Mouse (Mus musculus) neural tube, postnatal 0 days (tissue): ENCODE measurements around the gene Fto. TPM values are rescaled to one million over a fixed set of nuclear protein-coding genes. Genes with fewer than 3 reads are reported as not detected.

ENCODE experiments used
- polyA plus RNA-seq: library from polyadenylated mRNA; unstranded; fragments of >200 nt; fragmentation: Nextera tagmentation; extraction: Ambion mirVana; gene quantifications from 2 replicates; pipeline ENCODE4 v1.2.1, GENCODE M21; 2015

Fto gene
- polyA plus RNA-seq = 97.7 and 108 TPM in 2 replicates

DNA sequence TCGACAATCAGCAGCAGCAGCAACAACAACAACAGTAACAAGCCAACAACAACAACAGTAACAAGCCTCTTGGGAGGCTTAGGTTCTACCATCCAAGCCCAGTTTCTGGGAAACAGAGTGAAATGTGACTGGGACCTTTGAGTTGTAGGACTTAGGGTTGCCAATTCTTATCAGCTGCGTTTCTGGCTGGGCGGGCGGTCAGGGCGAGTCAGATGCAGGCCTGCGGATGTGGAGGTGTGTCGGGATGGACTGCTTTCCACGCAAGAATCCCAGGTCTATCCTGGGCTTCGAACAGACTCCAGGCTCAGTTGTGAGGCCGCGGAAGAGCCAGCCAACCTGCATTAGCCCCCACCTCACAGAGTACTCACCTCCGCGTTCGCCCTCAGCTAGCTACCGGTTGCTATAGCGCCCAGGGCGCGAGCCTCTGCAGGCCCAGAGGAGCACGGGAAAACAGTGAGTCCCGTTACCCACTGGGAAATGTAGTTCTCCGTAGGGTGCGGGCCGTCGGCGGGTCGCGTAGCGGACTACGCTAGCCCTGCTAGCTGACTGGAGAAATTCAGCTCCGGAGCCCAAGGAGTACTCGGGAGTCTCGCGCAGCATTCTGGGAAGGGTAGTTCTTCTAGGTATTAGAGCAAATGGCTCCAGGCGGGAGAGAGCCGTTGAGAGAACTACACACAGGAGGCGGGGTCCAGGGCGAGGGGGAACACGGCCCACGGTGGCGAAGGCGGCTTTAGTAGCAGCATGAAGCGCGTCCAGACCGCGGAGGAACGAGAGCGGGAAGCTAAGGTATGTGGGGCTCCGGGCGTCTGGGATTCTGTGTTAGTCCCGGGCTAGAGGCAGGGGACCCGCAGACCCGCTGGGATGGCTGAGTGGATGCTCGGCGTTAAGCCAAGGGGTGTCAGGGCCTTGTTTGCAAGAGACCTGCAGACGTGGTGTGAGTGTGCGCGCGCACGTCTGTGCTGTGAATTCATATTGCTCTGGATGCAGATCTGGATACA lies at the start of gene Fto, which contains the start of gene Rpgrip1l:
TSS of gene Fto (plus strand) at position 691 of the 998 bp plus-strand sequence.
TSS of gene Rpgrip1l (minus strand) at position 428 of the 998 bp plus-strand sequence.

Other genes starting within 250 kb of the Fto start
- 14.7 and 15.1 TPM in 2 replicates for gene Rbl2, start 243.5 kb upstream of the Fto start, polyA plus RNA-seq
- 113 and 120 TPM in 2 replicates for gene Aktip, start 113.5 kb upstream of the Fto start, polyA plus RNA-seq
- gene Rpgrip1l, start 263 bp upstream of the Fto start, polyA plus RNA-seq = 11.8 and 15.5 TPM in 2 replicates